Mouse (Mus musculus) heart, embryonic 11.5 days (tissue): ENCODE data around the gene Cfap46. TPM values are rescaled to one million over a fixed set of nuclear protein-coding genes. Genes with fewer than 3 reads are reported as not detected.

ENCODE experiments used
- ATAC-seq: fragments of 200-750 bp; cut with Nextera tagmentation; replicated peaks from 2 replicates; pipeline ENCODE4 v1.8.0; 2017; ENCODE audit warnings: moderate library complexity; ENCODE audit not compliant: insufficient number of reproducible peaks, low FRiP score, low TSS enrichment
- H3K27ac ChIP-seq: fragments of 300-500 bp; sonication (generic); 2 replicates; pipeline ENCODE4 v1.5.1; 2014; ENCODE audit warnings: mild to moderate bottlenecking, low read depth, low read length
- H3K27me3 ChIP-seq: fragments of 300-500 bp; sonication (generic); 2 replicates; pipeline ENCODE4 v1.6.1; 2014; ENCODE audit warnings: mild to moderate bottlenecking, low read length, mixed read lengths; ENCODE audit not compliant: control insufficient read depth, insufficient read depth
- H3K36me3 ChIP-seq: fragments of 300-500 bp; sonication (generic); 2 replicates; pipeline ENCODE4 v1.6.1; 2014; ENCODE audit warnings: mild to moderate bottlenecking, low read length, moderate library complexity, mixed read lengths; ENCODE audit not compliant: control insufficient read depth, insufficient read depth
- H3K4me1 ChIP-seq: fragments of 300-500 bp; sonication (generic); 2 replicates; pipeline ENCODE4 v1.6.1; 2014; ENCODE audit warnings: low read length; ENCODE audit not compliant: control insufficient read depth, insufficient read depth
- H3K4me2 ChIP-seq: fragments of 300-500 bp; sonication (generic); 2 replicates; pipeline ENCODE4 v1.6.1; 2014; ENCODE audit warnings: mild to moderate bottlenecking, moderate library complexity
- H3K4me3 ChIP-seq: fragments of 300-500 bp; sonication (generic); 2 replicates; pipeline ENCODE4 v1.5.1; 2014; ENCODE audit warnings: low read depth, low read length
- H3K9ac ChIP-seq: fragments of 300-500 bp; sonication (generic); 2 replicates; pipeline ENCODE4 v1.6.1; 2014; ENCODE audit warnings: mild to moderate bottlenecking, low read depth, low read length, moderate library complexity
- H3K9me3 ChIP-seq: fragments of 300-500 bp; sonication (generic); replicated peaks from 2 replicates; pipeline ENCODE4 v1.6.1; 2016; ENCODE audit warnings: low read length; ENCODE audit not compliant: control insufficient read depth
- WGBS: fragments of 180-500 bp; shearing (Covaris S2); extraction: QIAGEN DNeasy Blood & Tissue Kit; methylation state at CpG from one replicate; pipeline ENCODE4 v1.1.7; 2014; ENCODE audit not compliant: insufficient replicate concordance; 5-methylcytosine and 5-hydroxymethylcytosine counted together
- polyA plus RNA-seq: library from polyadenylated mRNA; unstranded; fragments of >200 nt; fragmentation: Nextera tagmentation; extraction: Ambion mirVana; gene quantifications from 2 replicates; pipeline ENCODE4 v1.2.1, GENCODE M21; 2014

Cfap46 gene
- polyA plus RNA-seq, 1 experiment from 2014 or later = not detected

GRCm38 (mm10) chr7:139648107-139648824 lies 35.4 kb downstream of the Cfap46 start:
- Histone ChIP-seq H3K4me3 (no peak overlapping the region), H3K27me3 (0 out of 2 replicates have a peak, but pooled peaks cover 3% of the 10 kb centered on the region), H3K4me1 (no peaks in the 10 kb centered on the region), H3K9ac (no peak overlapping the region), H3K27ac (no peak overlapping the region), H3K9me3 (no peaks in the 10 kb centered on the region), H3K4me2 (no peak overlapping the region), H3K36me3 (no peaks in the 10 kb centered on the region)
- WGBS = 42% methylated on average over 10 of the region's 10 CpGs
- ATAC-seq = no peak

GRCm38 (mm10) chr7:139633393-139633792 lies 50.2 kb downstream of the Cfap46 start:
- Histone ChIP-seq H3K9ac (no peak overlapping the region), H3K9me3 (no peaks in the 10 kb centered on the region), H3K27me3 (peaks cover 2% of the 10 kb centered on the region; the same call in 1 of the 2 replicates), H3K27ac (no peak overlapping the region), H3K4me3 (no peak overlapping the region), H3K4me2 (no peak overlapping the region), H3K36me3 (no peaks in the 10 kb centered on the region), H3K4me1 (no peaks in the 10 kb centered on the region)
- no peak for ATAC-seq
- 65% methylated on average over 2 of the region's 2 CpGs for WGBS

- Histone ChIP-seq H3K9me3 (no peaks in the 10 kb centered on the region), H3K4me2 (no peak overlapping the region), H3K36me3 (no peaks in the 10 kb centered on the region), H3K4me3 (no peak overlapping the region), H3K9ac (no peak overlapping the region), H3K27ac (no peak overlapping the region), H3K4me1 (no peaks in the 10 kb centered on the region), H3K27me3 (no peaks in the 10 kb centered on the region; the same call in 1 of the 2 replicates)
- WGBS = 81% methylated on average over 9 of the region's 9 CpGs
- no peak for ATAC-seq
Observed at GRCm38 (mm10) chr7:139625156-139625555, 58.5 kb downstream of the Cfap46 start.

- Histone ChIP-seq H3K4me3 (no peak overlapping the region), H3K36me3 (no peaks in the 10 kb centered on the region), H3K4me1 (no peaks in the 10 kb centered on the region), H3K9me3 (no peaks in the 10 kb centered on the region), H3K27me3 (peaks cover 2% of the 10 kb centered on the region; the same call in 1 of the 2 replicates), H3K4me2 (no peak overlapping the region), H3K27ac (no peak overlapping the region), H3K9ac (no peak overlapping the region)
- 78% methylated on average over 13 of the region's 13 CpGs for WGBS
- no peak for ATAC-seq
Observed at GRCm38 (mm10) chr7:139622568-139622967, 61.0 kb downstream of the Cfap46 start.

- H3K36me3 ChIP-seq = no peaks in the 10 kb centered on the region
- peaks cover 9% of the 10 kb centered on the region; the same call in 1 of the 2 replicates for H3K27me3 ChIP-seq
- ATAC-seq = no peak
- no peak overlapping the region for H3K9ac ChIP-seq
- H3K4me1 ChIP-seq = no peaks in the 10 kb centered on the region
- H3K4me2 ChIP-seq = no peak overlapping the region
- H3K4me3 ChIP-seq = no peak overlapping the region
- H3K27ac ChIP-seq = no peak overlapping the region
- 54% methylated on average over 12 of the region's 12 CpGs for WGBS
- no peaks in the 10 kb centered on the region for H3K9me3 ChIP-seq
Observed at GRCm38 (mm10) chr7:139615767-139616766, 67.5 kb downstream of the Cfap46 start.

GRCm38 (mm10) chr7:139610328-139610727 lies 73.3 kb downstream of the Cfap46 start:
- no peak for ATAC-seq
- no peak overlapping the region for H3K27ac ChIP-seq
- H3K4me3 ChIP-seq = no peak overlapping the region
- H3K36me3 ChIP-seq = no peaks in the 10 kb centered on the region
- peaks cover 11% of the 10 kb centered on the region for H3K27me3 ChIP-seq
- H3K9me3 ChIP-seq = no peaks in the 10 kb centered on the region
- 74% methylated on average over 2 of the region's 2 CpGs for WGBS
- H3K4me1 ChIP-seq = no peaks in the 10 kb centered on the region
- no peak overlapping the region for H3K4me2 ChIP-seq
- H3K9ac ChIP-seq = no peak overlapping the region

GRCm38 (mm10) chr7:139595862-139596261 lies 87.8 kb downstream of the Cfap46 start:
- no peak overlapping the region for H3K27ac ChIP-seq
- no peaks in the 10 kb centered on the region for H3K9me3 ChIP-seq
- peaks cover 7% of the 10 kb centered on the region for H3K27me3 ChIP-seq
- WGBS = 57% methylated on average over 6 of the region's 6 CpGs
- H3K4me3 ChIP-seq = no peak overlapping the region
- H3K9ac ChIP-seq = no peak overlapping the region
- no peaks in the 10 kb centered on the region for H3K4me1 ChIP-seq
- H3K4me2 ChIP-seq = no peak overlapping the region
- no peak for ATAC-seq
- H3K36me3 ChIP-seq = no peaks in the 10 kb centered on the region

GRCm38 (mm10) chr7:139595311-139595710 lies 88.3 kb downstream of the Cfap46 start:
- WGBS = 54% methylated on average over 6 of the region's 6 CpGs
- Histone ChIP-seq H3K4me2 (no peak overlapping the region), H3K27ac (no peak overlapping the region), H3K9ac (no peak overlapping the region), H3K9me3 (no peaks in the 10 kb centered on the region), H3K36me3 (no peaks in the 10 kb centered on the region), H3K4me3 (no peak overlapping the region), H3K4me1 (no peaks in the 10 kb centered on the region), H3K27me3 (peaks cover 7% of the 10 kb centered on the region)
- no peak for ATAC-seq
